Mouse (Mus musculus) CH12.LX (cell line): Measurements from ENCODE around the gene Pfkfb3.

Experiments used
- CTCF ChIP-seq, 2 experiments: IDR thresholded peaks in 1 of 2; conservative IDR thresholded peaks in 1 of 2; 2 replicates each; pipeline ENCODE4 v1.5.1; 2011 to 2012; ENCODE audit warnings: low read depth in 2 of 2, low read length in 2 of 2, improper control_type of control experiment in 1 of 2, inconsistent platforms in 1 of 2, mild to moderate bottlenecking in 1 of 2, moderate library complexity in 1 of 2
- ELF1 ChIP-seq: IDR thresholded peaks from 2 replicates; pipeline ENCODE4 v1.6.1; 2014; ENCODE audit warnings: low read depth, mild to moderate bottlenecking, inconsistent platforms, low read length, improper control_type of control experiment
- EP300 ChIP-seq: IDR thresholded peaks from 2 replicates; pipeline ENCODE4 v1.6.1; 2011; ENCODE audit warnings: low read length, improper control_type of control experiment
- ETS1 ChIP-seq: conservative IDR thresholded peaks from 2 replicates; pipeline ENCODE4 v1.6.1; 2012; ENCODE audit warnings: low read depth, mild to moderate bottlenecking, inconsistent platforms, low read length, improper control_type of control experiment, moderate library complexity
- HCFC1 ChIP-seq: IDR thresholded peaks from 2 replicates; pipeline ENCODE4 v1.6.1; 2012; ENCODE audit warnings: low read depth, mild to moderate bottlenecking, inconsistent platforms, low read length, improper control_type of control experiment
- MAFK ChIP-seq: IDR thresholded peaks from 2 replicates; pipeline ENCODE4 v1.6.1; 2011; ENCODE audit warnings: low read length, improper control_type of control experiment; ENCODE audit not compliant: insufficient replicate concordance
- MYC ChIP-seq: IDR thresholded peaks from 2 replicates; pipeline ENCODE4 v1.6.1; 2011; ENCODE audit warnings: low read depth, mild to moderate bottlenecking, improper control_type of control experiment, low read length
- NRF1 ChIP-seq: IDR thresholded peaks from 2 replicates; pipeline ENCODE4 v1.6.1; 2014; ENCODE audit warnings: low read depth, mild to moderate bottlenecking, inconsistent platforms, low read length, improper control_type of control experiment, moderate library complexity
- POLR2A ChIP-seq: IDR thresholded peaks from 2 replicates; pipeline ENCODE4 v1.6.1; 2011; ENCODE audit warnings: low read depth, mild to moderate bottlenecking, improper control_type of control experiment, low read length
- POLR2AphosphoS2 ChIP-seq: IDR thresholded peaks from 2 replicates; pipeline ENCODE4 v1.6.1; 2011; ENCODE audit warnings: low read depth, low read length, improper control_type of control experiment
- TBP ChIP-seq: conservative IDR thresholded peaks from 2 replicates; pipeline ENCODE4 v1.6.1; 2011; ENCODE audit warnings: low read depth, low read length, improper control_type of control experiment
- TCF12 ChIP-seq: IDR thresholded peaks from 2 replicates; pipeline ENCODE4 v1.6.1; 2014; ENCODE audit warnings: low read depth, mild to moderate bottlenecking, inconsistent platforms, low read length, improper control_type of control experiment
- ZNF384 ChIP-seq: IDR thresholded peaks from 2 replicates; pipeline ENCODE4 v1.6.1; 2012; ENCODE audit warnings: low read depth, low read length, improper control_type of control experiment, inconsistent platforms

- TF ChIP-seq CTCF (conservative IDR thresholded peaks at IDR 0.05 in 1 of 2, IDR thresholded peaks at IDR 0.05 in 1 of 2; ENCODE audit: low read depth in 2 of 2, low read length in 2 of 2), result no peak
- peak; percentile 53 for TF ChIP-seq ELF1
- TF ChIP-seq POLR2A, result peak; percentile 51; the same call in 1 of the 2 replicates
- no peak for TF ChIP-seq EP300
- no peak for TF ChIP-seq POLR2AphosphoS2
- no peak for TF ChIP-seq TBP
- TF ChIP-seq ZNF384, result no peak
- TF ChIP-seq MYC, result peak; percentile 71; the same call in 1 of the 2 replicates
- TF ChIP-seq MAFK, result no peak
- no peak for TF ChIP-seq HCFC1
- peak; percentile 62; the same call in 1 of the 2 replicates for TF ChIP-seq NRF1
- peak; percentile 49; the same call in 1 of the 2 replicates for TF ChIP-seq ETS1
- TF ChIP-seq TCF12, result peak; percentile 69; the same call in 1 of the 2 replicates
Measured at GRCm38 (mm10) chr2:11535412-11535928, 18.4 kb downstream of the Pfkfb3 start.
